Mouse (Mus musculus) heart, adult 2 months (tissue): ENCODE results near the gene Nlrx1. TPM values are rescaled to one million over a fixed set of nuclear protein-coding genes. Genes with fewer than 3 reads are reported as not detected.

Experiments
- DNase-seq, 2 experiments: peaks; one replicate each; pipeline ENCODE4 v3.0.0; 2021
- H3K27ac ChIP-seq: fragments of 200-600 bp; 2 replicates; pipeline ENCODE4 v1.8.1; 2022
- H3K27me3 ChIP-seq: fragments of 200-500 bp; 2 replicates; pipeline ENCODE4 v1.6.1; 2012; ENCODE audit warnings: mild to moderate bottlenecking, low read length, inconsistent platforms, mixed read lengths; ENCODE audit not compliant: control insufficient read depth, insufficient read depth
- H3K36me3 ChIP-seq: fragments of 200-500 bp; 2 replicates; pipeline ENCODE4 v1.6.1; 2012; ENCODE audit warnings: low read length, inconsistent platforms; ENCODE audit not compliant: control insufficient read depth, insufficient read depth
- H3K4me1 ChIP-seq: fragments of 200-500 bp; 2 replicates; pipeline ENCODE4 v1.6.1; 2011; ENCODE audit warnings: low read length; ENCODE audit not compliant: control insufficient read depth, insufficient read depth
- H3K4me3 ChIP-seq: fragments of 200-600 bp; 2 replicates; pipeline ENCODE4 v1.8.1; 2022
- H3K79me2 ChIP-seq: fragments of 200-500 bp; replicated peaks from 2 replicates; pipeline ENCODE4 v1.6.1; 2012; ENCODE audit warnings: mild to moderate bottlenecking, inconsistent platforms, low read length, moderate library complexity, mixed read lengths; ENCODE audit not compliant: control insufficient read depth, insufficient read depth
- H3K9ac ChIP-seq: fragments of 200-500 bp; 2 replicates; pipeline ENCODE4 v1.6.1; 2012; ENCODE audit warnings: low read depth, mild to moderate bottlenecking, control low read depth, inconsistent platforms, low read length, mixed read lengths
- CTCF ChIP-seq: fragments of 200-600 bp; IDR thresholded peaks from 2 replicates; pipeline ENCODE4 v1.8.1; 2022; ENCODE audit warnings: antibody characterized with exemption, mild to moderate bottlenecking, moderate library complexity
- EP300 ChIP-seq: fragments of 200-500 bp; IDR thresholded peaks from 2 replicates; pipeline ENCODE4 v1.6.1; 2011; ENCODE audit warnings: low read depth, low read length, control low read depth; ENCODE audit not compliant: insufficient read depth
- POLR2A ChIP-seq: fragments of 200-500 bp; IDR thresholded peaks from 2 replicates; pipeline ENCODE4 v1.6.1; 2011; ENCODE audit warnings: mild to moderate bottlenecking, low read depth, low read length, control low read depth; ENCODE audit not compliant: insufficient read depth
- WGBS: fragments of 180-500 bp; shearing (Covaris S2); methylation state at CpG from one replicate; pipeline ENCODE4 v1.1.7; 2018; 5-methylcytosine and 5-hydroxymethylcytosine counted together
- intact Hi-C: fragments of 180-260 bp; cut with DNase I; formaldehyde crosslinking; loops from one replicate; pipeline ENCODE4 v1.15.1; 2025
- polyA plus RNA-seq: library from polyadenylated mRNA; depleted of rRNA; stranded (reverse); fragments of >200 nt; gene quantifications from 2 replicates; pipeline ENCODE4 v1.2.3, GENCODE M21; 2012
- total RNA-seq, 2 experiments: library from RNA; stranded (reverse); gene quantifications; 2 replicates each; pipeline ENCODE4 v1.2.3; 2021

The Nlrx1 gene
- total and polyA plus RNA-seq, 3 experiments, result 16.1 to 21.7 (median 20.3) TPM

DNA sequence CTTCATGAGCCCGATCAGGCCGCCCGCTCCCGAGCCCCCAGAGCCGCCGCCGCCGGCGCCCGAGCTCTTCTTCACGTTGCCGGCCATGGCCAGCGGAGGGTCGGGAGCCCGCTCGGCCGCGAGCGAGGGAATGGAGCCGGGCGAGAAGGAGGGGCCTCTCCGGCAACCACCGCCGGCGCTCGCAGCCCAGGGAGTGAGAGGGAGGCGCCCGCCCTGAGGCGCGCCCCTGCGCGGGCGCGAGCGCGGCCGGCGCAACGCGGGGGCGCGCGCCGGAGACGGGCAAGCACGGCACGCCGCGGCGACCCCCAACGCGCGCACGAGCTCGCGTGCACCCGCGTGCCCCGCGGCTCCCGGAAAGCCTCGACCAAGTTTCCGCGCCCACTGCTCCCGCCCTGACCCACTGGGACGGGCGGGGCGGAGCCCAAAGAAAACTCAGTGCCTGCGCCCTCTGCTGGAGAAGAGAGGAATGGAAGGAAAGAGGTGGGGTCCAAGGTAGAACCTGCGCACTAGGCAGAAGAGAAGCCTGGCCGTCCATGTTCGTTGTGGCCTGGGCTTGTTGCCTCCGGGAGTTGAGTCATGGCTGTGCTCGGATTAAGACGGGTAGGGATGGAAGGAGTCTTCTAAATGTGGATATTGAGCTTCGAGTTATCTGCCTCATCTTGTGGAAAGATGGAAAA is 34.5 kb downstream of the Nlrx1 start, which contains the start of gene Cbl:
Cbl (minus strand) TSS at position 248 of the 677 bp plus-strand sequence.
- Histone ChIP-seq H3K4me1 (peaks cover 8% of the 10 kb centered on the region), H3K36me3 (peaks cover 2% of the 10 kb centered on the region), H3K79me2 (peaks cover 6% of the 10 kb centered on the region), H3K4me3 (peak within 1 kb of the TSS; percentile 96), H3K27ac (peak within 1 kb of the TSS; percentile 96), H3K9ac (peak within 1 kb of the TSS; percentile 98), H3K27me3 (no peaks in the 10 kb centered on the region)
- intact Hi-C loops, result loop anchor here (1.0 to 10.0 kb wide), 4 partner anchors 51 to 249 kb away; no protein-coding TSS in a partner anchor
- peak; percentile 81 for TF ChIP-seq EP300
- TF ChIP-seq POLR2A, result peak; percentile 86
- peak; percentile 97 for TF ChIP-seq CTCF
- DNase-seq, result peak; percentile 98 to 99
- 2% methylated on average over 75 of the region's 76 CpGs for WGBS

DNA sequence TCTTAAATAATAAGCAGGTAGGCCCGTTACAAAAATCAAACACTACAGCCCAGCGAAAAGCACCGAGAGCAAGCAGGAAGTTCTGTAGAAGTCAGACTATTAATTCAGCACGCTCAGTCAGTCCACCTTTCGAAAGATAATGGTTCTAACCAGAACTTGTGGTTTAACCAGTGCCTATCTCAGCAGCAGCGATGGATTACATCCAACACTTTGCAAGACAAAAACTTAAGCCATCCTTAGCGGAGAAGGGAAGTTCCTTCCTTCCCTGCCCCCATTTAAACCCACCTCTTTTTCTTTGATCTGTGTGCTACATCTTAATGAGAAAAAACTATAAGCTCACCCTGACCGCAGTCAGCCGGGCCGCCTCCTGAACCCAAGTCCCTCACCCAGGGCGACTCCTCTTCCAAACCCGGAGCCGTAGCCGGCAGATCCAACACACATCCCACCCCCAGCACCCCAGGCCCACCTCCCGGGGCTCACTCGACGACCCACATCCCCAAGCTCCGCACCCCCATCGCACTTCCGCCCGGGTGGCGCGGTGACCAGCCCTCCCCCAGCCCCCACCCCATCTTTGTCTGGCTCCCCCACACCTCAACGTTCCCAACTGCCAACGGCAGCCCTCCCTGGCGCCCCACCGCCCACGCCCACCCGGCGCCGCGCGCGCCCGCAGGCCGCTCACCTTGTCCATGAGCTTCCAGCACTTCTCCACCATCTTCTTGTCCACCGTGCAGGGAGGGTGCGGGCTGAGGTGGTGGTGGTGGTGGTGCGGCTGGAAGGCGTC is 35.2 kb downstream of the Nlrx1 start:
- H3K36me3 ChIP-seq, result peaks cover 5% of the 10 kb centered on the region
- under 1% methylated on average over 40 of the region's 40 CpGs for WGBS
- H3K79me2 ChIP-seq, result peaks cover 7% of the 10 kb centered on the region
- no peaks in the 10 kb centered on the region for H3K27me3 ChIP-seq
- H3K4me3 ChIP-seq, result peak overlapping the region; percentile 96
- DNase-seq, result peak; percentile 35 to 36
- TF ChIP-seq EP300 (no peak), CTCF (no peak), POLR2A (no peak)
- H3K27ac ChIP-seq, result peak overlapping the region; percentile 96
- H3K9ac ChIP-seq, result peak overlapping the region; percentile 98
- peaks cover 8% of the 10 kb centered on the region for H3K4me1 ChIP-seq
- intact Hi-C loops, result loop anchor here (2.0 to 10.0 kb wide), 2 partner anchors 62 to 248 kb away; no protein-coding TSS in a partner anchor

DNA sequence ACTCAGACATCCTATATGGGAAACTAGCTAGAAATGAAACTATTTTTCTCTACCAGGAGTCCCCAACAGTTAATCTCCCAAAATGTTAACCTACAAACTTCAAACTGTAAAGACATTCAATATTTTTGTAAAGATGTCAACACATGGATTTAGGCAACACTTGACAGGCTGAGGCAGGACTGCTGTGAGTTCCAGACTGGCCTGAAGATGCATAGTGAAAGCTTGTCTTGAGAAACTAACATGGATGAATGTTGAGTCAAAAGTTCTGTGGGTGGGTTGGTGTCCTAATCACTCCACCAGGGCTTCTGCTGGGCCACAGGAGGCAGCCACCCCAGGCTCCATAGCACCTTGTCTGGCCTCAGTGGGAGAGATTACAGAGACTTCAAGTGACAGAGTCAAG is 36.8 kb downstream of the Nlrx1 start:
- no peak overlapping the region for H3K27ac ChIP-seq
- TF ChIP-seq EP300 (no peak), CTCF (no peak), POLR2A (no peak)
- H3K9ac ChIP-seq, result no peak overlapping the region
- peaks cover 10% of the 10 kb centered on the region for H3K79me2 ChIP-seq
- peaks cover 8% of the 10 kb centered on the region for H3K36me3 ChIP-seq
- H3K4me3 ChIP-seq, result no peak overlapping the region
- intact Hi-C loops, result loop anchor here (2.0 to 10.0 kb wide), 2 partner anchors 61 to 247 kb away; no protein-coding TSS in a partner anchor
- peaks cover 10% of the 10 kb centered on the region for H3K4me1 ChIP-seq
- H3K27me3 ChIP-seq, result no peaks in the 10 kb centered on the region
- DNase-seq, result no peak

DNA sequence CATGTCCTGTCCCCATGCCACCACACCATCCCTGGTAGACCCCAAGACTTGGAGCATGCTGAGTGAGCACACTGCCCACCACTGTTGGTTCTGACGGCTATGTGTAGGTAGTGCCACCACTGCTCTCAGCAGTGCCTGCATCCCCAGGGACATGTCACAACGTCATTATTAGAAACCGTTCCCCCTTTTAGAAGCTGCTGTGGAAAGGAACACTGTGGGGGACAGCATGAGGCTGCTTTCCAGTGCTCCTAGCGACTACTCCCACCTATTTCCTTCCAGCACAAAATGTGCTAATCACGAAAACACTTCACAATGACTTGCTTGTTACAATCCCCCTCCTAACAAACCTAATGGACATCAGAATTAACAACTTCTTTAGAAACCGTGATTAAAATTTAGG is 42.4 kb downstream of the Nlrx1 start:
- intact Hi-C loops, result no loop called here
- peaks cover 8% of the 10 kb centered on the region for H3K36me3 ChIP-seq
- H3K27me3 ChIP-seq, result no peaks in the 10 kb centered on the region
- H3K9ac ChIP-seq, result no peak overlapping the region
- peaks cover 11% of the 10 kb centered on the region for H3K4me1 ChIP-seq
- H3K4me3 ChIP-seq, result no peak overlapping the region
- TF ChIP-seq EP300, result no peak
- no peak for TF ChIP-seq POLR2A
- H3K27ac ChIP-seq, result peak overlapping the region; percentile 6; the same call in 1 of the 2 replicates
- WGBS, result 20% methylated on average over 6 of the region's 6 CpGs
- peaks cover 9% of the 10 kb centered on the region for H3K79me2 ChIP-seq
- DNase-seq, result no peak

DNA sequence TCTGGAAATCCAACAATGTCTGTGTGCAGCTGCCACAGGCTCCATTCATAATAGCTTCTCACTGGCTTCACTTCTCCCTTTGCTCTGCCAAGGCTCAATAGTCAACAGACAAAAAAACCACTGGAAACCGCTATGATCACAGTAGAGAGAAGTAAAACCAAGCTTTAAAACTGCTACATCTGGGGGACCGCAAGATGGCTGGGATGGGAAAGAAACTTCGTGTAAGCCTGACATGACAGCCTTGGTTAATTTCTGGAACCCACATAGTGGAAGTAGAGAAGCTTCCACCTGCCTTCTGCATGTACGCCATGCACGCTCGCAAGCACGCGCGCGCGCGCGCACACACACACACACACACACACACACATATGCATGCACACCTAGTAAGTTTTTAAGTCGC is 54.9 kb downstream of the Nlrx1 start:
- Histone ChIP-seq H3K27ac (no peak overlapping the region), H3K9ac (no peak overlapping the region), H3K79me2 (peaks cover 4% of the 10 kb centered on the region; the same call in 1 of the 2 replicates), H3K4me3 (no peak overlapping the region), H3K4me1 (peaks cover 2% of the 10 kb centered on the region; the same call in 1 of the 2 replicates), H3K36me3 (no peaks in the 10 kb centered on the region; the same call in 1 of the 2 replicates), H3K27me3 (no peaks in the 10 kb centered on the region)
- WGBS, result 91% methylated on average over 14 of the region's 14 CpGs
- TF ChIP-seq EP300, result no peak
- TF ChIP-seq POLR2A, result no peak
- no peak for TF ChIP-seq CTCF
- no peak for DNase-seq
- intact Hi-C loops, result no loop called here
